Mouse (Mus musculus) ES-Bruce4 (cell line): ENCODE results near the gene Golt1b.

Source experiments
- EP300 ChIP-seq: IDR thresholded peaks from 2 replicates; pipeline ENCODE4 v1.6.1; 2011; ENCODE audit warnings: low read depth, low read length; ENCODE audit not compliant: insufficient read depth
- POLR2A ChIP-seq: IDR thresholded peaks from one replicate; pipeline ENCODE4 v1.8.1; 2011; ENCODE audit warnings: low read length; ENCODE audit not compliant: insufficient read depth

DNA sequence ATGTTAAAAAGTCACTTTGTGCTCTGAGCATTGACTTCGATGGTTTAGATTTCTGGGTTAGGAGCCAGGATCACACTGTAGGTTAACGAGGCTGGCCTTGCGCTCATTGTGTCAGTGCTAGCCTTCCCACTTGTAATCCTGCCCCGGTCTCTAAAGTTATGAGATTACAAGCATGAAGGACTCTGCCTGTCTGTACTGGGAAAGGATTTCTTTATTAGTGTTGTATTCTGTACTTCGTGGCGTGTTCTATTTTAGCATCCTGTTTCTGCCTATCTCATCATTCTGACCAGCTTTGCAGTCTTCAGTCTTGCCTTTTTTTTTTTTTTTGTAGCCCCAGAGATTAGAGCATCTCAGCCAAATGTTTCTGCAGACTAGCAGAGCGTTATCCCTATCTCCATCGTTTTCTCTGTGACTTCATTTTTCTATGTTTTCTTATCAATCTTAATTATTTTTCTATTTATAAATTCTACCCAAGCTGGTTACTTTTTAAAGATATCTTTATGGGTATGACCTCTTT lies 792 bp downstream of the Golt1b start:
- TF ChIP-seq EP300 (no peak), POLR2A (no peak)
